Mouse (Mus musculus) brain, embryonic 14.5 days (tissue): ENCODE data around the gene March4. TPM values are rescaled to one million over a fixed set of nuclear protein-coding genes. Genes with fewer than 3 reads are reported as not detected.
A peak's percentile ranks its signal among the peaks of the same experiment; 100 is the strongest.

ENCODE experiments used
- DNase-seq: peaks from one replicate; pipeline ENCODE4 v3.0.0-alpha.2; 2011; ENCODE audit warnings: low read depth
- CTCF ChIP-seq: fragments of 200-500 bp; IDR thresholded peaks from 2 replicates; pipeline ENCODE4 v1.5.1; 2012; ENCODE audit warnings: inconsistent platforms, mild to moderate bottlenecking, moderate library complexity, borderline replicate concordance; ENCODE audit not compliant: insufficient read depth, insufficient read length; ENCODE audit errors: extremely low read depth
- POLR2A ChIP-seq: fragments of 200-500 bp; IDR thresholded peaks from 2 replicates; pipeline ENCODE4 v1.6.1; 2012; ENCODE audit warnings: mild to moderate bottlenecking, inconsistent platforms, borderline replicate concordance; ENCODE audit not compliant: poor library complexity, insufficient read depth, insufficient read length, severe bottlenecking; ENCODE audit errors: extremely low read depth
- polyA plus RNA-seq: library from polyadenylated mRNA; depleted of rRNA; stranded (reverse); fragments of >200 nt; gene quantifications from 2 replicates; pipeline ENCODE4 v1.2.3, GENCODE M21; 2012

Gene March4
- polyA plus RNA-seq, 1 experiment = 17.0 TPM

DNA sequence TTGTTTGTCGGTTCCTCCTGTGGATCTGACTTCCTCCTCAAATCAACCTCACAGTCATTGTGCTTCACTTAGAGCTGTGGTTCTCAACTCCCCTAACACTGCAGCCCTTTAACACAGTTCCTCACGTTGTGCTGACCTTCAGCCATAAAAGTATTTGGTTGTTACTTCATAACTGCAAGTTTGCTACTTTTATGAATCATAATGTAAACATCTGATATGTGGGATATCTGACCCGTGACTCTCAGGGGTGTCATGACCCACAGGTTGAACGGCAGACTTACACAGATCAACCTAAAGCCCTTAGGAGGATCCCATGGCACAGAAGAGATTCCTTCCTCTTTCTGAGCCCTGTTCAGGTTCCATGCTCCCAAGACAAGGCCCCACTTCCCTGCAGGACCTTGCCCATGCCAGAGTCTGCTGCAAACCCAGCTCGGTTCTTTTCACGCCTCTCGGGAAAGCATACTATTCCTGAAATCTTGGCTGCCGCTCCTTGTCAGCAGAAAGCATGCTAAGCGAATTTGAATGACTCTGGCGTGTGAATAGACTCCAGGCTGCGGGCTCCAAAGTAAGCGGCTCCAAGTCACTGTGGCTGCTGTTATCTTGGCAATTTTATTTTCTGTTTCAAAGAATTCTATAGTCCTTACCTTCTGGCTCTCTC lies 71.7 kb downstream of the March4 start:
- TF ChIP-seq POLR2A = no peak
- no peak for TF ChIP-seq CTCF
- DNase-seq = peak; percentile 87

GRCm38 (mm10) chr1:72462516-72462915 lies 74.2 kb downstream of the March4 start:
- no peak for TF ChIP-seq CTCF
- DNase-seq = no peak

DNA sequence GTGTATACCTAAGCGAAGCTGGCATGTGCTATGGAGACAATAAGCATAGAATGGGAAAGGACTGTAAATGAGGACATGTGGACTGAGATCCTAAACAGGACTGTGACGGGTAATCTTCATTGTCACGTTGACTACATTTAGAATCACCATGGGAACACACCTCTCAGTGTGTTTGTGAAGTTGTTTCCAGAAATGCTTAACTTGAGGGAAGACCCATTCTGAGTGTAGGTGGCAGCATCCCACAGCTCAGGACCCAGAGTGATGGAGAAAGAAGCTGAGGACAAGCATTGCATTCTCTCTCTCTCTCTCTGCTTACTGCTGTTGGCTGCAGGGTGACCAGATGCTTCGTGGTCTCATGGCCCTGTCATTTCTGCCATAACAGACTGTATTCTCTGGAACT lies 79.1 kb downstream of the March4 start:
- TF ChIP-seq CTCF (no peak), POLR2A (no peak)
- no peak for DNase-seq

DNA sequence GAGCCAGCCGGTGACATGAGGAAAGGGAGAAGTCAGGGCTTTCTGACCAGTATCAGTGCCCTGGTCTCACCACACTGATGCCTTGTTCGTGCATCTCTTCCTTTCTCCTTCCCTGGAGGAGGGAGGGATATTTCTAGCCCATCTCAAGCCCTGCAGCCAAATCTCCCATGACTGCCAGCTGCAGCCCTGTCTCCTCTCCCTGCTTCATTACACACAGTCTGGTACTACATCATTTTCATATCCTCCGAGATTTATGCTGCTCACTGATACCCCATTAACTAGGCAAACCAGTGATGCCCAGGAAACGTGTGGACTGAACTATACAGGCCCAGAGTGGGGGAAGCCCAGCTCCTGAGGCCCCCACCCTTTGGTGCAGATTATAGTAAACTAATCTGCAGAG lies 80.8 kb downstream of the March4 start:
- TF ChIP-seq POLR2A = no peak
- no peak for TF ChIP-seq CTCF
- DNase-seq = peak; percentile 69

- no peak for TF ChIP-seq CTCF
- TF ChIP-seq POLR2A = no peak
- DNase-seq = peak; percentile 80
Measured at GRCm38 (mm10) chr1:72454733-72455201, 82.0 kb downstream of the March4 start.

DNA sequence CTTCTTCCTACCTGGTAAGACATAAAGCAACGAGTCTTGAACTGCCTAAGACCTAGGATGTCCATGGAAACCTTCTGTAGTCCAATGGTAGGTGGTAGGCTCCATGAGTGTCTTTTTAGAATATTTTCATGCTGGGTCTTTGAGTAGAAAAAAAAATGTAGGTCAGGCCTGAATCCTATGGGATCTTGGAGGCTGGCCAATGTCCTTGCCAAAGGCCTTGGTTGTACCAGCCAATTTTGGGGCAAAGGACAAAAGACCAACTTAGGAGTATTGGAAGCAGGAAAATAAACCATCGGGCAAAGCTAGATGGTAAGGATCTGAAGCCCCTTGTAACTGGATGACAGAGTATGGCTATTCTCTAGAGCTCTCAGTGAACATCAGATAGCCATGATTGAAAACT lies 83.9 kb downstream of the March4 start:
- TF ChIP-seq CTCF (no peak), POLR2A (no peak)
- DNase-seq = no peak

DNA sequence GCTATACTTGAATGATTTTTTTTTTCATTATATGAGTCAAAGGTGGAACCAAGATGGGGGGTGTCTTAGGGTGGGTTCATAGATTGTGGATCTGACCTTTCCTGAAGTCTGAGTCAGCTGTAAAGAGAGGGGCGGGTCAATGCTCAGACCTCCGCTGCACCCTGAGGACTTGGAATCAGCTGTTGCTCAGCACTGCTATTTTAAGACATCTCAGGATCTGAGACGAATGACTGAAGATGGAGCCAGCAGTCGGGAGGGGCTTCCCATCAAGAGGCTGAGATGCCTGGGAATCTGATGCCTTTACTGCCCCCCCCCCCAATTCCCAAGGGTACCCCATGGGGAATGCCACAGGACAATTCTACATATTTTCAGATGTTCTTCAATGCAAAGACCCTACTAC lies 85.9 kb downstream of the March4 start:
- TF ChIP-seq CTCF (no peak), POLR2A (no peak)

DNA sequence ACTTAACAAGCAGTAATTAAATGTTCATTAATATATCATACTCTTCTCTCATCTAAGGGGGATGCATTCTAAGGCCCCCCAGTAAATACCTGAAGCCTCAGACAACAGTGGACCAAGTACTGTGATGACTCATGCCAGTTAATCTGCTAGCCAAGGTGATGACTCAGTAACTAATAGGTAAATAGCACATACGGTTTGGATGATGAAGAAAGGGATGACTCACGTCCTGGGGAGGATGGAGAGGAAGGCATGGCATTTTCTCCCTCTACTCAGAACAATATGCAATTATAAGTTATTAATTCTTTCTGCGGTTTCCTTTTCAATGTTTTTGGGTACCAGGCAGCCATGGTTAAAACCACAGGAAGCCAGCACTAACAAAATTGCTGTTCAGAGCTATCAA lies 87.0 kb downstream of the March4 start:
- no peak for DNase-seq
- no peak for TF ChIP-seq POLR2A
- no peak for TF ChIP-seq CTCF

More for the DNA sequence above, 85.9 kb downstream of the March4 start:
- DNase-seq = no peak

- TF ChIP-seq POLR2A (no peak), CTCF (no peak)
- DNase-seq = no peak
Measured at GRCm38 (mm10) chr1:72442747-72443146, 94.0 kb downstream of the March4 start.

DNA sequence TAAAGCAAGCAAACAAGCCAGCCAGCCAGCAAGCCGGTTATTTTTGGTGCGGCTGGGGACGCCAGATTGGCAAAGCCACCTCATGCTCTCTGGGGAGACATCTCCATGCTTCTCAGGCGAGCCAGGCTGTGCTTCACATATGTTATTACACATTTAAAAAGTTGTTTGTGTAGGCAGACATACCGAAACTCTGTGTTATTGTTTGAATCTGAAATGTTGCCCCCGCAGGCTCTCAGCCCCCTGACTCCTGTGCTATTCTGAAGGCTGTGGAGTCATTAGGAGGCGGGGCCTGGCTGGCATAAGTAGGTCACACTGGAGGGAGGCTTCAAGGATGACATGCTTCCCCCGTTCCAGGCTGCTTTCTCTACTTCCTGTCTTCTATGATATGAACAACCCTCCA lies 97.6 kb downstream of the March4 start:
- peak; percentile 37 for DNase-seq
- TF ChIP-seq POLR2A (no peak), CTCF (no peak)

- TF ChIP-seq CTCF = no peak
- TF ChIP-seq POLR2A = no peak
Measured at GRCm38 (mm10) chr1:72436967-72437366, 99.8 kb downstream of the March4 start.

GRCm38 (mm10) chr1:72434510-72434909 lies 102.2 kb downstream of the March4 start:
- no peak for TF ChIP-seq POLR2A
- TF ChIP-seq CTCF = no peak
- DNase-seq = no peak

More at GRCm38 (mm10) chr1:72436967-72437366, 99.8 kb downstream of the March4 start:
- DNase-seq = no peak
